Mouse (Mus musculus) gastrocnemius, postnatal 14 days (tissue): ENCODE measurements around the gene Chn2. TPM values are rescaled to one million over a fixed set of nuclear protein-coding genes. Genes with fewer than 3 reads are reported as not detected.

Source experiments
- DNase-seq: peaks from one replicate; pipeline ENCODE4 v3.0.0; 2021; ENCODE audit warnings: mixed read lengths
- intact Hi-C: fragments of 180-260 bp; cut with DNase I; formaldehyde crosslinking; loops from one replicate; pipeline ENCODE4 v1.15.1; 2025; ENCODE audit warnings: low total_unique reads
- total RNA-seq, 2 experiments: library from RNA; stranded (reverse); gene quantifications; 2 replicates each; pipeline ENCODE4 v1.2.3; 2021

The Chn2 gene
- total RNA-seq, 2 experiments from 2014 or later = 3.8 to 5.2 TPM

GRCm38 (mm10) chr6:54253881-54254280 lies 214.5 kb downstream of the Chn2 start:
- intact Hi-C loops = loop anchor here (5.0 kb wide), 1 partner anchor 113 kb away; no protein-coding TSS in a partner anchor
- DNase-seq = no peak

GRCm38 (mm10) chr6:54254759-54255158 lies 215.4 kb downstream of the Chn2 start:
- DNase-seq = no peak
- intact Hi-C loops = loop anchor here (5.0 kb wide), 1 partner anchor 113 kb away; no protein-coding TSS in a partner anchor

GRCm38 (mm10) chr6:54255321-54255720 lies 216.0 kb downstream of the Chn2 start:
- intact Hi-C loops = no loop called here
- no peak for DNase-seq

- intact Hi-C loops = no loop called here
- DNase-seq = no peak
These were observed 217.0 kb downstream of the Chn2 start for GRCm38 (mm10) chr6:54256397-54256796.

- no peak for DNase-seq
- intact Hi-C loops = no loop called here
These were observed 218.2 kb downstream of the Chn2 start for GRCm38 (mm10) chr6:54257552-54257951.

- intact Hi-C loops = no loop called here
- DNase-seq = no peak
These were observed 219.1 kb downstream of the Chn2 start for GRCm38 (mm10) chr6:54258462-54258861.

- intact Hi-C loops = no loop called here
- no peak for DNase-seq
These were observed 223.4 kb downstream of the Chn2 start for GRCm38 (mm10) chr6:54262732-54263131.

- DNase-seq = no peak
- intact Hi-C loops = no loop called here
These were observed 224.5 kb downstream of the Chn2 start for GRCm38 (mm10) chr6:54263890-54264289.

GRCm38 (mm10) chr6:54264537-54264936 lies 225.2 kb downstream of the Chn2 start:
- no peak for DNase-seq
- intact Hi-C loops = no loop called here

- DNase-seq = no peak
These were observed 226.0 kb downstream of the Chn2 start for GRCm38 (mm10) chr6:54265384-54265783.

GRCm38 (mm10) chr6:54272556-54273378 lies 233.4 kb downstream of the Chn2 start:
- intact Hi-C loops = no loop called here
- DNase-seq = no peak

More at GRCm38 (mm10) chr6:54265384-54265783, 226.0 kb downstream of the Chn2 start:
- intact Hi-C loops = no loop called here

- DNase-seq = no peak
- intact Hi-C loops = no loop called here
These were observed 234.0 kb downstream of the Chn2 start for GRCm38 (mm10) chr6:54273379-54273730.

- no peak for DNase-seq
- intact Hi-C loops = no loop called here
These were observed 237.9 kb downstream of the Chn2 start for GRCm38 (mm10) chr6:54277234-54277633.

- intact Hi-C loops = no loop called here
- DNase-seq = no peak
These were observed 238.5 kb downstream of the Chn2 start for GRCm38 (mm10) chr6:54277828-54278227.

- DNase-seq = no peak
- intact Hi-C loops = no loop called here
These were observed 239.3 kb downstream of the Chn2 start for GRCm38 (mm10) chr6:54278613-54279012.

GRCm38 (mm10) chr6:54279391-54279790 lies 240.0 kb downstream of the Chn2 start:
- intact Hi-C loops = no loop called here
- no peak for DNase-seq

- intact Hi-C loops = no loop called here
These were observed 240.9 kb downstream of the Chn2 start for GRCm38 (mm10) chr6:54280248-54280647.

GRCm38 (mm10) chr6:54283299-54283698 lies 243.9 kb downstream of the Chn2 start:
- intact Hi-C loops = no loop called here
- DNase-seq = no peak

More at GRCm38 (mm10) chr6:54280248-54280647, 240.9 kb downstream of the Chn2 start:
- DNase-seq = no peak

- no peak for DNase-seq
- intact Hi-C loops = no loop called here
These were observed 244.9 kb downstream of the Chn2 start for GRCm38 (mm10) chr6:54284167-54284711.

- intact Hi-C loops = no loop called here
- no peak for DNase-seq
These were observed 247.5 kb downstream of the Chn2 start for GRCm38 (mm10) chr6:54286813-54287212.
